Mouse (Mus musculus) layer of hippocampus, adult 11-12 months (tissue): ENCODE data around the gene Inca1.

ENCODE experiments used
- DNase-seq: peaks from one replicate; pipeline ENCODE4 v3.0.0; 2022; ENCODE audit warnings: low spot score

The Inca1 gene

GRCm38 (mm10) chr11:70699722-70700556, at the start of gene Inca1, which contains the start of gene Kif1c:
Gene Inca1 (minus strand): TSS chr11:70700155.
Gene Kif1c (plus strand): TSS chr11:70700548.
- peak; percentile 94 for DNase-seq

DNA sequence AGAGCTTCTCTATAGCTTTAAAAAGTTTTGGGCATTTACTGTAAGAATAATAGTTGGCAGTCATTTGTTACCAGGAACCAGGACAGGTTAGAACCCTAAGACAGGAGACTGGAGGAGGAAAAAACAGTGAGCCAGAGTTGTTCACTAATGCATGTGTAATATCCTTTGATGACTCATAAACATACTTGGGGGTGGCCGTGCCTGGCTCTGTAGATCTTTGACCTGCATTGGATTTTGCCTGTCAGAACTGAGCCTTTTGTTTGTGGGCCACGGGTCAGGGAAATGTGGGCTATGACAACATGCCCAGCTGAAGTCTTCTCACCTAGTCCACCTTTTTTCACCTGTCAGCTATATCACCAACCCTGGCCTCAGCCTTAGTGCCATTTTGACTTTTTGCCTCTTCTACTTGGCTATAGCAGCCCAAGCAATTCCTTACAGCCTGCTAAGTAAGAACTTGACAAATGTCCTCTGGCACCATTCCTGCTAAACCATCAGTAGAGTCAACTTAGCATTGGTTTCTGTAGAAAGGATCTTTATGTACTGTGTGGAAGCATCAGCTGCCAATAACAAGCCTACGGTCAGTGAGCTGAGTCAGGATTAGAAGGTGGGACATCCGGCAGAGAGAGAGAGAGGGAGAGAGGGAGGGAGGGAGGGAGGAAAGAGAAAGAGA, 48.1 kb upstream of the Inca1 start:
- no peak for DNase-seq

- no peak for DNase-seq
Observed at GRCm38 (mm10) chr11:70745636-70746035, 45.7 kb upstream of the Inca1 start.

DNA sequence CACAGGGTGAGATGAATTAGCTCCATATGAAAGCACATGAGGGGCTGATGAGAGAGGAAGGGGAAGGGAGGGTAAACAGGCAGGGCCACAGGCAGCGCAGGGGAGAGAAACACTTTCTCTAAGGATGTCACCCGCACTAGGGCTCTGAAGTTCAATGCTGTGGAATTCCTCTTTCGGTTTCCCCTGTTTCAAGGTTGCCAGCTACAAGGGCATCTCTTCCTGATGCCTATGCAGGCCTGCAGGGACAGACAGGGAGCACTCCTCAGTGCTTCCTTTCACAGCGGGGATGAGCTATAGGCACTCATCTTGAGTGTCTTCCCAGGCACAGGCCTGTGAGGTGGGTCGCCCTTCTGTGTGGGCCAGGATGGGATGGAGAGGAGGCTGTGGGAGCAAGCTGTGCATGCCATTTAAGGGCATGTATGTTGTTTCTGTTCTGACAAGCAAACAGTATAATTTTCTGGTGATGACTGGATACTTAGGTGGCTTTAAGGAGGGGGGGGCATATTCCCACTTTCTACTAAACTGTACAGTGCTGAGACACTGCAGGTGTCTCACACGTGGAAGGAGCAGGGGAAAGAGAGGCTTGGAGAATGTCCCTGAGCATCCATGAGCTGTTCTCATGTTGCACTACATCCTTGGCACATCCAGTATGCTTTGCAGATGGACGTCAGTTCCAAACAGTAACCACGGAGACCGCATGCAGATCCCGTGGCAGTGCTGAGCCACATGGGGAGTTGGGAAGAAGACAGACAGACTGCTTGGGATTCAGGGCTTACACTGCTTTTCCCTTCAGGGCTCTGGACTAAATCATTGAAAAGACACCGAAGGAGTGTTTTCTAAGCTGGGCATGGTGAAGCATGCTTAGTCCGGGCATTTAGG, 42.9 kb upstream of the Inca1 start:
- DNase-seq = peak; percentile 47

- DNase-seq = peak; percentile 35
Observed at GRCm38 (mm10) chr11:70742117-70742516, 42.2 kb upstream of the Inca1 start.

DNA sequence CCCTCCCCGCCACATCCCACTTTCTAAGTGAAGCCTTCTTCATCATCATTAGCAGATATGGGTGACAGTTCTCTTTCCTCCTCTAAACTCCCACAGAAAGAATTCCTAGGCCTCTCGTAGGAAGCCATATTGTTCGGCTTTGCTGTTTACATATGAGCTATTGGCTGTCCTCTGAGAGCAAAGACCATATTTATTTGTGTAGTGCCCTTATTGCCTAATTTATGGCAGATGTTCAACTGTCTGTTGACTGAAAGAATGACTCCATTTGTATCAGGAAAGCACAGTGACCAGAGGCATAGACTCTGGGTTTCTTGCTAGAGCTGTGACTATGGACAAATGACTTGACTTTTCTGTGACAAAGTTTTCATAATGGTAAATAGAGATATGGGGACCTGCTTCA, 41.6 kb upstream of the Inca1 start:
- no peak for DNase-seq

GRCm38 (mm10) chr11:70737749-70738148, 37.8 kb upstream of the Inca1 start:
- DNase-seq = no peak

DNA sequence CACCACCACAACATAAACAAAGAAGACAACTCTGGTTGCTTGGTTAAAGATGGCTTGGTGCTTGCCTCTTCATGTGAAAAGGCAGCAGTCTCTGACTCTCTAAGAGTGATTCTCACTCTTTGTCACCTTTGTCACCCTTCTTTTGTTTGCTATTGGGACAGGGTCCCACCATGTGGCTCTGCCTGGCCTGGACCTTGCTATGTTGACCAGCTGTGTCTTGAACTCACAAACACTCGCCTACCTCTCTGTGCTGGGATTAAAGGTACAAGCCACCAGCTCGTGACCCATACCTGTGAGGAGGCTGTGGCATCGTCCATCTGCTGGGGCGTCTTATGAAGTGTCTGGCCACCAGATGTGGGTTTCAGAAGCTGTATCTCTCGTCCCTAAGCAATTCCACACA, 33.3 kb upstream of the Inca1 start:
- DNase-seq = no peak

DNA sequence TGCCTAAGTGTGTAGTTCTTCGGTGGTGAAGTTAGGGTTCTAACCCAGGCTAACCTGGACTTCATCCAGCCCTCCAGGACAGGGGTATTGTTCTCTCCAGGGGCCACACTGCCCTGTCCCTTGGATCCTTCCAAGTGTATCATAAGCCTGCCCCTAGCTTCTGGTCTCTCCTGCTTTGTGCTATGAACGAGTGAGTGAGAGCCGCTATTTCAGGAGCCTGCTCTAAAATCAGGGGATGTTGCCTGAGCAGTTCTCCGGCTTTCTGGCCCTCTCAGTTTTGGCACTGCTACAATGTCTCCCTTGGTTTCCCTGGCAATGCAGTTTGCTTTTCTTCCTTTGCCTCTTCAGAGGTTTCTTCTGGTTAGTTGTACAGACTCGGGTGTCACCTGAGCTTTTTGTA, 31.2 kb upstream of the Inca1 start:
- peak; percentile 53 for DNase-seq

GRCm38 (mm10) chr11:70730427-70731038, 30.6 kb upstream of the Inca1 start:
- no peak for DNase-seq

DNA sequence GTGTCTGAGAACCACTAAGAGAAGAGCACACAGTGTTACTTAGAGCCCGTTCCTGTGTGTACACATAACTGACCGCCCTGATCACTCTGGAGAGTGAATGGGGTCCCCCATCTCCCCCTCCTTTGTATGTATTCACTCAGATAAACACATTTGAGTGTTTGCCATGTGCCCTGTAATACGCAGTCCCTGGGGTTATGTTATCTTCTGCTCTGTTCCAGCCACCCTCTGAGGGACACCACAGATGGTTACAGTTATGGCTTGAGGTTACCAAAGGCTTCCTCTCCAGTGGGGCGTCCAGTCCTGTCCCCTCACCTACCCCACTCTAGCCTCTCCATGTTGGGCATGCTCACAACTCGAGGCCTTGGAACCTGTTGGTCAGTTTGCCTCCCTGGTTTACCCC, 27.4 kb upstream of the Inca1 start:
- no peak for DNase-seq

GRCm38 (mm10) chr11:70726585-70726984, 26.6 kb upstream of the Inca1 start:
- DNase-seq = no peak

GRCm38 (mm10) chr11:70724706-70725105, 24.8 kb upstream of the Inca1 start:
- no peak for DNase-seq

GRCm38 (mm10) chr11:70721072-70721471, 21.1 kb upstream of the Inca1 start:
- no peak for DNase-seq

GRCm38 (mm10) chr11:70720567-70720966, 20.6 kb upstream of the Inca1 start:
- no peak for DNase-seq

DNA sequence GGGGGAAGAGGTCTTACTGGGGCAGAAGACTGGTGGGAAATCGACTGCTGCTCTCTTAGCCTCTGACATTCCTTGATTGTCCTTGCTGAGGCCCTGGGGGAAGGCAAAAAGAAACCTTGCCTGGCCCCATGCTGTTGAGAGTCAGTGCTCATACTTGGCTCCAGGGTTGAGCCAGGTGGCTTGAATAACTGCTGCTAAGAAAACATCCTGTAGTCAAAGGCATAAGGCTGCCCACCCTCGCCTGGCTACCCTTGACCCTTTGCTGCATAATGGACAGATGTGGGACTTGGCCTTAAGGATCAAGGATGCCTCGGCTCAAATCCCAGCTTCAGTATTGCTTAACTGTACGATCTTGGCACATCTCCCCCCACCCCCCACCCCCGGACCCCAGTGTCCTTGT, 18.5 kb upstream of the Inca1 start:
- no peak for DNase-seq

DNA sequence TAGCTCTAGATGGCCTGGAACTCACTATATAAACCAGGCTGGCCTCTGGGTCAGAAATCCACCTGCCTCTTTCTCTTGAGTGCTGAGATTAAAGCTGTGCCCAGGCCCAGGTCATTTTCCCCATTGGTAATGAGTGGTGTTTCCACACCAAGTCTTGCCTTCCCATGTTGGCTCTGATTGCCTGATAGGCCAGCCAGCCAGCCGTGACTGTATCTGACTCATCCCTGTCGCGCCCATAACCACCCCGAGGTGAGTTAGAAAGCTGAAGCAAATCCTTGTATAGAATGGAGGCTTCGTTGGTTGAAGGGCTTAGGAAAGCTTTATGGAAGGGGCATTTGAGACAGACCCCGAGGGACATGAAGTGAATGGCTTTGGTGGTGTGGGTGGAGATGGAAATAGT, 15.9 kb upstream of the Inca1 start:
- no peak for DNase-seq

DNA sequence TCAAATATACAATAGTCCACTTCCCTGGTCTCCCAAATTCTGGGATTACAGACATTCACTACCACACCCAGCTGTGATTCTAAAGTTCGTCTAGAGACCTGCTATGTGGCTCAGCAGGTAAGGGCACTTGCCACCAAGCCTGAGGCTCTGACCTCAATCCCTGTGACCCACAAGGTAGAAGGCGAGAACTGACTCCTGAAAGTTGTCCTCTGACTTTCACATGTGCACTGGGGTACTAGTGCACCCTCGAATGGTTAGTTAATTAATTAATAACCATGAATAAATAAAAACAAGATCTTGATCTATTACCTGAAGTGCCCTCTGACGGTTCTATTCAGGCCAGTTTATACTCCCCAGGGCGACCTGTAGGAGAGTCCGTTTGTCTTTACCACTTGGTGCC, 13.3 kb upstream of the Inca1 start:
- DNase-seq = no peak

DNA sequence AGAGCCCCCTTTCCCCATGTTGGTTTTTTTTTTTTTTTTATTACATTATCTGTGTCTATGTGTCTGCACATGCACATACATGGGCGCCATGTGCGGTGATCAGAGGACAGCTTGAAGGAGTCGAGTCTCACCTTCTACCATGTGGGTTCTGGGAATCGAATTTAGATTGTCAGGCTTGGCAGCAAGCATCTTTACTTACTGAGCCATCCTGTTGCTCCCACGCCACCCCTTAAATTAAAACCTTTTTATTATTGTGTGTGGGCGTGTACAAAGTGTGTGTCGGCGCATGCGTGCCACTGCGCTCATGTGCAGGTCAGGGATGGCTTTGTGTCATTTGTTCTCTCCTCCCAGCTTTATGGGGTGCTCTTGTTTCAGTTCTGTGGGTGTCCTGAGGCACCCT, 11.1 kb upstream of the Inca1 start:
- peak; percentile 49 for DNase-seq

- no peak for DNase-seq
Observed at GRCm38 (mm10) chr11:70706127-70706526, 6.2 kb upstream of the Inca1 start.

DNA sequence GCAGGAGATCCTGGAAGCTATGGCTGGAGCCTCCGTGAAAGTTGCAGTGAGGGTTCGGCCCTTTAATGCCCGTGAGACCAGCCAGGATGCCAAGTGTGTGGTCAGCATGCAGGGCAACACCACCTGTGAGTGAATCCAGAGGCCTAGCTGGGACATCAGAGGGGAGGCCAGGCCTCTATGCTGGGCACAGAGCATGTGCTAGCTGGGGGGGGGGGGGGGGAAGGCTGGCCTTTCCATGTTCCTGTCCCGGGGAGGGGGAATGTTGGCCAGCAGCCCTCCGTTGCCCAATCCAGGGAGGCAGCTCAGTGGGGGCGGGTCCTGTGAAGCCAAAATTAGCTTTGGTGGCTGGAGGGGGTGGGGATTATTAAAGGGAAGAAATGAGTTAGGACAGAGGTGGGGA, 2.8 kb upstream of the Inca1 start:
- no peak for DNase-seq
